Mouse (Mus musculus): Measurements from ENCODE around the gene Mrpl28.
A peak's percentile ranks its signal among the peaks of the same experiment; 100 is the strongest.
"Not testable (repeated sequence)": the region's sequence is repeated elsewhere in the genome, so short reads cannot be mapped to it uniquely, and the experiment has no call there.

Gene Mrpl28

DNA sequence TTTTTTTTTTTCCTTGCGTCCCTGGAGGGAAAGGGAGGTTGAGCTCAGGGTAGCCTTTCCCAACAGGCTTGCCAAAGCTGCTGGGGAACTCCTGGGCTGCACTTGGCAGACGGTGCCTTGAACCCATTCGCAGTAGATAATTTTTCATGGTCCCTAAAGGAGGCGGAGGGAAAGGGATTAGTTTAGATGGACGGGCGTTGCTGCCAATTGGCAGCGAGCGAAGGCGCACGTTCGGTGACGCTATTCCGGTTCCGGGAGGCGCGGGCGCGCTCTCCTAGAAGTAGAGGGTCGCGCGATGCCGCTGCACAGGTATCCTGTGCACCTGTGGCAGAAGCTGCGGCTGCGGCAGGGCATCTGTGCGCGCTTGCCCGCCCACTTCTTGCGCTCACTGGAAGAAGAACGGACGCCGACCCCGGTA is at the start of gene Mrpl28:
Mrpl28 (plus strand) TSS at position 234 of the 418 bp plus-strand sequence.
- peak; percentile 72 for DNase-seq (ENCODE audit: low spot score)

DNA sequence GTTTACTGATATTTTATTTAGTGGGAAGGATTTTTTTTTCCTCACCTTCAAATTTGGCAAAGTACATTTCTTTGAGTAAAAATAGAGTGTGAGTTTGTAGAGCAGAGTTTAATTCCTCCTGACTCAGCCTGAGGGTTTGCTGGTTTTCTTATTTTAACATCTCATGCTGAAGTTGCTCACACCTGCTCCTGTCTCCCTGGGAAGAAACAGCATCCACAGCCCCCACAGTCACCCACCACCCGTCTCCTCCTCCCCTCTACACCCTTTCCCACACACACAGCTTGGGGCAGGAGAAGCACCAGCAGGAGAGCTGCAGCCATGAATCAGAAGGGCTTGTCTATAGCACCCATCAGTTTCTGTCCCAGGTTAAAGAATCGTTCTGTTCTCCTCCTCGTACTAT is 48.1 kb upstream of the Mrpl28 start:
- no peak for DNase-seq (ENCODE audit: low spot score)

- no peak for DNase-seq (ENCODE audit: low spot score)
These were observed 44.4 kb upstream of the Mrpl28 start for GRCm38 (mm10) chr17:26078851-26079250.

DNA sequence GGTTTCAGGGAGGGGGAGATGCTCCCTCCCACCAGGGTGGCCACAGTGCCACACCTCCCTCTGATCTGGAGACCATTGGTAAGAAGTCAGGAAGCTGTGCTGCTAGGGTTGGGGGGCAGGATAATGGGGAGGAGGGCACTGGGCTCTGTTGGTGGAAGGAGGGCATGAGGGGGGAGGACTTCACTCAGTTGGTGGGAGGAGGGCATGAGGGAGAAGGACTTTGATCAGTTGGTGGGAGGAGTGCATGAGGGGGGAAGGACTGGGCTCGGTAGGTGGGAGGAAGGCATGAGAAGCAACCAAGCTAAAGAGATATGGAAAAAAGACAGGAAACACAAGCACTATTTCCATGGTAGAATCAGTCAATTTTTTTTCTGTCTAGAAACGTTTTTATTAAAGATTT is 42.4 kb upstream of the Mrpl28 start:
- no peak for DNase-seq (ENCODE audit: low spot score)

GRCm38 (mm10) chr17:26087059-26087564 is 36.2 kb upstream of the Mrpl28 start:
- DNase-seq (ENCODE audit: low spot score), result no peak

- peak; percentile 62 for DNase-seq (ENCODE audit: low spot score)
These were observed 33.2 kb upstream of the Mrpl28 start, which contains the start of gene Decr2 for GRCm38 (mm10) chr17:26089905-26090632. Gene Decr2 (minus strand): TSS chr17:26090337.

- no peak for DNase-seq (ENCODE audit: low spot score)
These were observed 28.7 kb upstream of the Mrpl28 start for GRCm38 (mm10) chr17:26094531-26095110.

- DNase-seq (ENCODE audit: low spot score), result no peak
These were observed 28.1 kb upstream of the Mrpl28 start, which contains the start of gene Nme4 for GRCm38 (mm10) chr17:26095121-26095740. Gene Nme4 (minus strand): TSS chr17:26095602.

- DNase-seq (ENCODE audit: low spot score), result no peak
These were observed 24.8 kb upstream of the Mrpl28 start for GRCm38 (mm10) chr17:26098461-26098860.

DNA sequence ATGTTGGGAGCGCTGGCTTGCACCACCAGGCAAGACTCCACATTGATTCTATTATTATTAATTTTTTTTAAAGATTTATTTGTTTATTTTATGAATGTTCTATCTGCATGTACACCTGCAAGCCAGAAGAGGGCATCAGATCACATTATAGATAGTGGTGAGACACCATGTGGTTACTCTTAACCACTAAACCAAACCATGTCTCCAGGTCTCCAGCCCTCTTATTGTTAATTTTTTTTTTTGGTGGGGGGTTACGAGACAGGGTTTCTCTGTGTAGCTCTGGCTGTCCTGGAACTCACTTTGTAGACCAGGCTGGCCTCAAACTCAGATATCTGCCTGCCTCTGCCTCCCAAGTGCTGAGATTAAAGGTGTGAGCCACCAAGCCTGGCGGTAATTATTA is 24.0 kb upstream of the Mrpl28 start:
- DNase-seq (ENCODE audit: low spot score), result not testable (repeated sequence)

GRCm38 (mm10) chr17:26100166-26100565 is 23.1 kb upstream of the Mrpl28 start:
- DNase-seq (ENCODE audit: low spot score), result no peak

DNA sequence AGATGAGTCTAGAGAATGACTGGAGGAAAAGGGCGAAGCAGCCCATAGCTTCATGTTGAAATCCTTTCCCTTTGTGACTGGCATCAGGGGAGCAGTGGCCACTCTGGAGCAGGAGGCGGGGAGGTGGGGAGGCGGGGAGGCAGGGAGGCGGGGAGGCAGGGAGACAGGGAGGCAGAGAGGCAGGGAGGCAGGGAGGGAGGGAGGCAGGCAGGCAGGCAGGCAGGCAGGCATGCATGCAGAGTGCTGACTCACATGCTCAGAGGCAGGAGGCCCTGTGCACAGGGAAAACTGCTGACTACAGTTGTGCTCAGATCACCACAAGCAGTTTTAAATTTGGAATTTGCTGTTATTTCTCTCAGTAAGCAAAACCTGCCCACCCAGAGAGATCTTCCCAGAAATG is 21.8 kb upstream of the Mrpl28 start:
- DNase-seq (ENCODE audit: low spot score), result no peak

DNA sequence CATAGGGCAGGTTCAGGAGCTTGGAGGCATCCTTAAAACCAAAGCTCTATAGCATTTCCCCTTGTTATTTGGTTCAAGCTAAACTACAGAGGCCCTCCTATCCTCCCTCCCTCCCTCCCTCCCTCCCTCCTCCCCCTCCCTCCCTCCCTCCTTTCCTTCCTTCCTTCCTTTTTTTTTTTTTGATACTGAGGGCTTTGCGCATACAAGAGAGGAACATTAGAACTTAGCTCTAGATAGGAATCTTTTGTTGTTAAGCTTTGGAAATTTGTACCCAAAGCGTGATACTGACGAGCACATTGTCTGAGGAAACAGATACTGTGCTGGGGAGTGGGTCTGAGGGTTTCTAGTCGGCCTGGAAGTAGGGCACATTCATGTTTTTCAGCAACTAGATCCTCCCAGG is 17.7 kb upstream of the Mrpl28 start:
- no peak for DNase-seq (ENCODE audit: low spot score)

DNA sequence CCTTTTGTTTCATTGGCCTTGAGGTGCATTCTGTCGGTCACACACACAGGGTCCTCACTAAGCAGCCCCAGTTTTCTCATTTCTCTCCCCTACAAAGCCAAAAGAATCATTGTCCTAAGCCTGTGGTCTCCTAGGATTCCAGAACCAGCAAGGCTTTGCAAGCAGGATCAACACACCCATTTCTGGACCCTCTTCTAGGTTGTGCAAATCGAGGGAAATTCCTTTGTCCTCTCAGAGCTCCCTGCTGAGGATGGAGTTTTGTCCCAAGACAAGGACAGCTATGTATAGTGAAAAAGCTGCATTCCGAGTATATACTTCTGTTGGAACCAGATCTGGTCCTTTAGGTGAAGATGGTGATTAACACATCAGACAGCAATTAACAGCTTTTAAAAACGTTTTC is 13.1 kb upstream of the Mrpl28 start:
- no peak for DNase-seq (ENCODE audit: low spot score)

DNA sequence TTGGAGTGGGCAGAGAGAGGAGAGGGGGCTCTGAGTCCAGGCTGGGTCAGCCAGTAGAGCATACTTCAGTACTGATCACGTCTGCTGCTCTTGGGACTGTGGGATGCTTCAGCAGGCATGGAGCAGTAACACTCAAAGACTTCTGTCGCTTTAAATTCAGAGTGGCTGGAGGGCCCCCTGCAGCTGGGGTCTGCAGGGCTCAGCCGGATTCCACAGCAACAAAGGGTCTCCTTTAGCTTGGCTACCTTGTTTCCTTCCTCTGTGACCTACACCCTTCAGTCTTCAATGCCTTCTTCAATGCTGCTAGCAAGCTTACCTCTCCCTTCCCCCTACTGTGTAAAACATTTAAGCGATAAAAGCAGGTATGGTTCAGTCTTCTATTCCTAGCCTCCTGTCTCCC is 12.3 kb upstream of the Mrpl28 start:
- DNase-seq (ENCODE audit: low spot score), result no peak

DNA sequence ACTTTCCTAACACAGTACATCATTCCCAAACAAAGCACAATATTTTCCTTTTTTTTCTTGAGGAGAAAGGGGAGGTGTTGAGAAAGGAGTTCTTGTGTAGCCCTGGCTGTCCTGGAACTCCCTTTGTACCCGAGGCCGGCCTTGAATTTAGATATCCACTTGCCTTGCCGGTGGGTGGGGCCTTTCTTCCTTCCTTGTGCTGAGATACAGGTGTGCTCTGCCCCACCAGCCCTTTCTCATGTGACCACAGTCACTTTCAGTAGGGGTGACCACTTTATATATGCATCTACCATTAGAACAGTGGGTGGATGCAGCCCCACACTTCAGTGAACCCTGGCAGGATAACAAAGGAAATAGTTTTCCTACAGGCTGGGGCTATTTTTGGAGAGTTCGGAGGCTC is 11.6 kb upstream of the Mrpl28 start:
- DNase-seq (ENCODE audit: low spot score), result no peak

DNA sequence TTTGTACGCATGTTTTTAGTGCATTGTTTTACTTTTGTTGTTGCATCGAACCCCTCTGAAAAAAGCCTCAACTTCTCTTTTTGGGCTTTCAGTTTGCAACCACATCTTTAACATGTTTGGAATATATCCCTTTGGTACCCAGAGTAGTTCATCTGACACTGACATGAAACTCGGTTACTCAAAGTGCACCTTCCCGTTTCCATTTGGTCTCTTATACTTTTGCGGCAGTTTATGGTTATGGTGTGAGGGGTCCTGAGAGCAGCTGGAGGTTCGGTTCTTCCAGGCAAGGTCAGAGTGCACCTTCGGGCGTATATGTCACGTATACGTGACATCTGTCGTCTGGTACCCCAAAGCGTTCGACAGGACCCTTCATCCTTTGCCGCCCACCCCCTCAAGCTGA is 10.5 kb upstream of the Mrpl28 start:
- DNase-seq (ENCODE audit: low spot score), result no peak

- no peak for DNase-seq (ENCODE audit: low spot score)
These were observed 9.9 kb upstream of the Mrpl28 start, which contains the start of gene Tmem8 for GRCm38 (mm10) chr17:26113181-26113948. Gene Tmem8 (plus strand): TSS chr17:26113299.

DNA sequence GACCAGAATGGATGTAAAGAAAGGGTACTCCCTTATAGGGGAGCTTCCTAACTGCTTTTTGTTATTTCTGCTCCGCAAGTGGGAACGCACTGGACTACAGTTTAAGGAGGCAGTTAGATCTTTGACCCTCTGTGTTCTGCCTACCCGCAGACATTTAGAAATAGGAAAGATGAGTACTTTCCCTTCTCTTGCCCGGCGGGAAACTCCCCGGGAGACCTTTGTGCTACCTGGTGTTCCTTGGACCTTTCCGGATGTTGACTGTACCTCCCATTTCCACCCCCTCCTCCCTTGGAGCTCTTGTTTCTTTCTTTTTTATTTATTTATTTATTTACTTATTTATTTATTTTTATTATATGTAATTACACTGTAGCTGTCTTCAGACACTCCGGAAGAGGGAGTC is 9.2 kb upstream of the Mrpl28 start:
- no peak for DNase-seq (ENCODE audit: low spot score)

DNA sequence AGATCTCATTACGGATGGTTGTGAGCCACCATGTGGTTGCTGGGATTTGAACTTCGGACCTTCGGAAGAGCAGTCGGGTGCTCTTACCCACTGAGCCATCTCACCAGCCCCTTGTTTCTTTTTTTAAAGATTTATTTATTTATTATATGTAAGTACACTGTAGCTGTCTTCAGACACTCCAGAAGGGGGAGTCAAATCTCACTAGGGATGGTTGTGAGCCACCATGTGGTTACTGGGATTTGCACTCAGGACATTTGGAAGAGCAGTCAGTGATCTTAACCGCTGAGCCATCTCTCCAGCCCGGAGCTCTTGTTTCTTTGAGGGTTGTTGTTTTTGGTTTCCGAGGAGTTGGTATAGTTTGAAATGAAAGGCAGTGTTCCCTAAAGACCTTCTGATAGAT is 8.8 kb upstream of the Mrpl28 start:
- DNase-seq (ENCODE audit: low spot score), result not testable (repeated sequence)

GRCm38 (mm10) chr17:26115205-26115898 is 7.9 kb upstream of the Mrpl28 start:
- DNase-seq (ENCODE audit: low spot score), result no peak
